ENCODE assay signal across 8 mouse cellular contexts in the genomic region with DNA sequence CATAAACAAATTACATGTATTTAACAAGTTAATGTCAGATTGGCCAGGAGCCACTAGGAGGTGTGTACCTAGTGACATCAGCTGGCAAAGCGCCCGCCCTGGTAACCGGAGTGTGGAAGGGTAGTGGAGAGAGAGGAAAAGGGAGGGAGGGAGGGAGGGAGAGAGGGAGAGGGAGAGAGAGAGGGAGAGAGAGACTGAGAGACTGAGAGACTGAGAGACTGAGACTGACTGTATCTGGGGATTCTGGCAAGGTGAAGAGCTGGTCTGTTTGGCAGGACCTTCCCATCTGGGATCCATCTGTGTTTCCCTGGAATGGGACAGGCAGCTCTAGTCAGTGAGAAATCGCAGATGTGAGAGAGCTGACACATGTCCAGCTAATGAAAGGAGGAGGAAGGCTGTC. TPM values are rescaled to one million over a fixed set of nuclear protein-coding genes. Genes with fewer than 3 reads are reported as not detected.
DNase-seq lines count a peak whose midpoint lies in the region; ATAC-seq and TF ChIP-seq lines count a peak whose summit lies in the region.

No protein-coding gene starts in this region.

- H3K79me2 ChIP-seq in liver, adult 2 months (ENCODE audit: control insufficient read depth, insufficient read depth, low read length): peaks cover 29% of the 10 kb centered on the region

- no peaks in the 10 kb centered on the region for H3K36me3 ChIP-seq in liver, adult 2 months (ENCODE audit: control insufficient read depth, insufficient read depth, low read length)
- H3K36me3 ChIP-seq in liver, embryonic 12.5 days: no peaks in the 10 kb centered on the region
- no peaks in the 10 kb centered on the region for H3K36me3 ChIP-seq in intestine, embryonic 16.5 days (ENCODE audit: control insufficient read depth, insufficient read depth, low read length)
- no peaks in the 10 kb centered on the region for H3K36me3 ChIP-seq in limb, embryonic 14.5 days (ENCODE audit: control insufficient read depth, insufficient read depth, low read length)
- no peaks in the 10 kb centered on the region for H3K36me3 ChIP-seq in neural tube, embryonic 15.5 days

- TF ChIP-seq CTCF in liver, adult 2 months (IDR thresholded peaks at IDR 0.05; ENCODE audit: low read depth, low read length): no peak

- H3K4me1 ChIP-seq in liver, adult 2 months (ENCODE audit: control insufficient read depth, insufficient read depth, low read length): peaks cover 2% of the 10 kb centered on the region; the same call in 1 of the 2 replicates
- peaks cover 61% of the 10 kb centered on the region for H3K4me1 ChIP-seq in liver, embryonic 12.5 days
- peaks cover 22% of the 10 kb centered on the region for H3K4me1 ChIP-seq in intestine, embryonic 16.5 days (ENCODE audit: control insufficient read depth, insufficient read depth, low read length)
- peaks cover 22% of the 10 kb centered on the region for H3K4me1 ChIP-seq in limb, embryonic 14.5 days (ENCODE audit: control insufficient read depth, insufficient read depth, low read length)
- H3K4me1 ChIP-seq in neural tube, embryonic 15.5 days: peaks cover 28% of the 10 kb centered on the region

- TF ChIP-seq POLR2A in liver, adult 2 months (IDR thresholded peaks at IDR 0.05; ENCODE audit: extremely low read depth, insufficient read depth, low read length): no peak
- no peak for TF ChIP-seq POLR2A in limb, embryonic 14.5 days (IDR thresholded peaks at IDR 0.05; ENCODE audit: borderline replicate concordance, extremely low read depth, insufficient read depth, insufficient read length)

- no peak overlapping the region for H3K4me2 ChIP-seq in liver, embryonic 12.5 days
- no peak overlapping the region for H3K4me2 ChIP-seq in intestine, embryonic 16.5 days (ENCODE audit: low read depth, low read length)
- no peak overlapping the region for H3K4me2 ChIP-seq in limb, embryonic 14.5 days (replicated peaks; ENCODE audit: low read depth, low read length, severe bottlenecking)
- H3K4me2 ChIP-seq in neural tube, embryonic 15.5 days: no peak overlapping the region; the same call in 1 of the 2 replicates

- peak; percentile 65 for DNase-seq in liver, adult 2 months (ENCODE audit: extremely low read depth, low read depth, low spot score)
- DNase-seq in embryo, embryonic 10 days (ENCODE audit: low spot score): peak; percentile 86
- peak; percentile 75 to 87 for DNase-seq in heart, adult 18-20 months
- peak; percentile 75 for DNase-seq in limb, embryonic 14.5 days (ENCODE audit: low spot score)
- DNase-seq in thymus, adult 18-20 months: no peak

- no peaks in the 10 kb centered on the region for H3K9me3 ChIP-seq in liver, embryonic 12.5 days (replicated peaks)
- H3K9me3 ChIP-seq in intestine, embryonic 16.5 days (ENCODE audit: control insufficient read depth, low read length): no peaks in the 10 kb centered on the region
- no peaks in the 10 kb centered on the region for H3K9me3 ChIP-seq in limb, embryonic 14.5 days (ENCODE audit: control insufficient read depth, low read length)
- H3K9me3 ChIP-seq in neural tube, embryonic 15.5 days (replicated peaks): no peaks in the 10 kb centered on the region

- no peak overlapping the region for H3K27ac ChIP-seq in liver, adult 2 months (replicated peaks; ENCODE audit: insufficient read depth, low read depth, low read length)
- H3K27ac ChIP-seq in liver, embryonic 12.5 days: no peak overlapping the region
- H3K27ac ChIP-seq in intestine, embryonic 16.5 days (ENCODE audit: low read length): no peak overlapping the region
- H3K27ac ChIP-seq in limb, embryonic 14.5 days (replicated peaks; ENCODE audit: low read depth, low read length): no peak overlapping the region
- H3K27ac ChIP-seq in neural tube, embryonic 15.5 days (replicated peaks): peak overlapping the region; percentile 54

- ATAC-seq in liver, embryonic 12.5 days: no peak
- ATAC-seq in intestine, embryonic 16.5 days: peak; percentile 59; the same call in 1 of the 2 replicates
- ATAC-seq in limb, embryonic 14.5 days (ENCODE audit: low FRiP score, low read depth): peak; percentile 68; the same call in 1 of the 2 replicates
- no peak for ATAC-seq in neural tube, embryonic 15.5 days (ENCODE audit: low FRiP score)

- H3K4me3 ChIP-seq in liver, adult 2 months (ENCODE audit: insufficient read depth, low read depth, low read length): no peak overlapping the region
- H3K4me3 ChIP-seq in liver, embryonic 12.5 days: no peak overlapping the region
- H3K4me3 ChIP-seq in intestine, embryonic 16.5 days (ENCODE audit: low read length): no peak overlapping the region
- H3K4me3 ChIP-seq in limb, embryonic 14.5 days (replicated peaks; ENCODE audit: low read length): no peak overlapping the region
- no peak overlapping the region for H3K4me3 ChIP-seq in neural tube, embryonic 15.5 days (replicated peaks)

- WGBS in liver, adult 2 months: 9% methylated on average over 4 of the region's 4 CpGs
- 46% methylated on average over 4 of the region's 4 CpGs for WGBS in liver, embryonic 12.5 days (ENCODE audit: insufficient replicate concordance)
- WGBS in intestine, embryonic 16.5 days: 30% methylated on average over 4 of the region's 4 CpGs
- 13% methylated on average over 4 of the region's 4 CpGs for whole genome bisulfite sequencing in limb, embryonic 14.5 days
- WGBS in neural tube, embryonic 15.5 days: 14% methylated on average over 4 of the region's 4 CpGs

- no peaks in the 10 kb centered on the region for H3K27me3 ChIP-seq in liver, adult 2 months (ENCODE audit: control insufficient read depth, insufficient read depth, low read length)
- H3K27me3 ChIP-seq in liver, embryonic 12.5 days (replicated peaks): no peaks in the 10 kb centered on the region
- no peaks in the 10 kb centered on the region for H3K27me3 ChIP-seq in intestine, embryonic 16.5 days (replicated peaks; ENCODE audit: control insufficient read depth, insufficient read depth, low read length)
- H3K27me3 ChIP-seq in limb, embryonic 14.5 days (ENCODE audit: control insufficient read depth, insufficient read depth, low read length): no peaks in the 10 kb centered on the region
- no peaks in the 10 kb centered on the region for H3K27me3 ChIP-seq in neural tube, embryonic 15.5 days (replicated peaks)

- no peak overlapping the region for H3K9ac ChIP-seq in liver, adult 2 months (ENCODE audit: low read depth, low read length)
- no peak overlapping the region for H3K9ac ChIP-seq in liver, embryonic 12.5 days
- no peak overlapping the region for H3K9ac ChIP-seq in intestine, embryonic 16.5 days (ENCODE audit: low read depth, low read length)
- no peak overlapping the region for H3K9ac ChIP-seq in limb, embryonic 14.5 days (ENCODE audit: low read depth, low read length, severe bottlenecking)
- no peak overlapping the region for H3K9ac ChIP-seq in neural tube, embryonic 15.5 days (replicated peaks)

RNA-seq across cellular contexts. Expression of a gene that starts 23.6 kb away (rescaled TPM):
- total RNA-seq in liver, adult 2 months (2014; rRNA removed): 7.3 and 10.3 TPM in 2 replicates
- polyA plus RNA-seq in liver, adult 2 months (2012; rRNA removed): 4.3 and 4.6 TPM in 2 replicates
- polyA plus RNA-seq in liver, embryonic 12.5 days (2016; fragmentation: Nextera tagmentation; extraction: Ambion mirVana): 13.8 and 15.1 TPM in 2 replicates
- total RNA-seq in heart, adult 18-20 months (2021): 10 to 100 TPM; 12.8 to 15.9 TPM
- polyA plus RNA-seq in intestine, embryonic 16.5 days (2015; fragmentation: Nextera tagmentation; extraction: Ambion mirVana): 21.9 and 23.0 TPM in 2 replicates
- 26.4 and 36.0 TPM in 2 replicates for polyA plus RNA-seq in limb, embryonic 14.5 days (2012; rRNA removed)
- 35.7 and 40.0 TPM in 2 replicates for polyA plus RNA-seq in limb, embryonic 14.5 days (2014; fragmentation: Nextera tagmentation; extraction: Ambion mirVana)
- polyA plus RNA-seq in neural tube, embryonic 15.5 days (2015; fragmentation: Nextera tagmentation; extraction: Ambion mirVana): 35.3 and 36.1 TPM in 2 replicates

RNA-seq across cellular contexts. Expression of a gene that starts 52.0 kb away (rescaled TPM):
- 10.3 and 11.3 TPM in 2 replicates for total RNA-seq in liver, adult 2 months (2014; rRNA removed)
- 21.4 and 24.7 TPM in 2 replicates for polyA plus RNA-seq in liver, adult 2 months (2012; rRNA removed)
- 1.5 and 1.6 TPM in 2 replicates for polyA plus RNA-seq in liver, embryonic 12.5 days (2016; fragmentation: Nextera tagmentation; extraction: Ambion mirVana)
- total RNA-seq in heart, adult 18-20 months (2021): 10 to 100 TPM; 78.7 to 79.5 TPM
- 4.1 and 4.3 TPM in 2 replicates for polyA plus RNA-seq in intestine, embryonic 16.5 days (2015; fragmentation: Nextera tagmentation; extraction: Ambion mirVana)
- 11.0 and 14.9 TPM in 2 replicates for polyA plus RNA-seq in limb, embryonic 14.5 days (2012; rRNA removed)
- 5.0 and 5.2 TPM in 2 replicates for polyA plus RNA-seq in limb, embryonic 14.5 days (2014; fragmentation: Nextera tagmentation; extraction: Ambion mirVana)
- 12.1 and 12.7 TPM in 2 replicates for polyA plus RNA-seq in neural tube, embryonic 15.5 days (2015; fragmentation: Nextera tagmentation; extraction: Ambion mirVana)

Comparison
In these comparisons a context has a peak if more than half of its experiments do, and no peak if none do; other contexts are left out.
1. DNase-seq: peak in liver, adult 2 months (single experiment), embryo, embryonic 10 days (single experiment), heart, adult 18-20 months (2 of 2) and limb, embryonic 14.5 days (single experiment); none in thymus, adult 18-20 months (0 of 2).
2. ATAC-seq: peak in intestine, embryonic 16.5 days (single experiment) and limb, embryonic 14.5 days (single experiment); none in liver, embryonic 12.5 days (single experiment) and neural tube, embryonic 15.5 days (single experiment).